Mouse (Mus musculus): Measurements from ENCODE around the gene Nmnat1. TPM values are rescaled to one million over a fixed set of nuclear protein-coding genes. Genes with fewer than 3 reads are reported as not detected.

The Nmnat1 gene
- polyA plus RNA-seq, 1 experiment from 2014 or later = 5.9 TPM

DNA sequence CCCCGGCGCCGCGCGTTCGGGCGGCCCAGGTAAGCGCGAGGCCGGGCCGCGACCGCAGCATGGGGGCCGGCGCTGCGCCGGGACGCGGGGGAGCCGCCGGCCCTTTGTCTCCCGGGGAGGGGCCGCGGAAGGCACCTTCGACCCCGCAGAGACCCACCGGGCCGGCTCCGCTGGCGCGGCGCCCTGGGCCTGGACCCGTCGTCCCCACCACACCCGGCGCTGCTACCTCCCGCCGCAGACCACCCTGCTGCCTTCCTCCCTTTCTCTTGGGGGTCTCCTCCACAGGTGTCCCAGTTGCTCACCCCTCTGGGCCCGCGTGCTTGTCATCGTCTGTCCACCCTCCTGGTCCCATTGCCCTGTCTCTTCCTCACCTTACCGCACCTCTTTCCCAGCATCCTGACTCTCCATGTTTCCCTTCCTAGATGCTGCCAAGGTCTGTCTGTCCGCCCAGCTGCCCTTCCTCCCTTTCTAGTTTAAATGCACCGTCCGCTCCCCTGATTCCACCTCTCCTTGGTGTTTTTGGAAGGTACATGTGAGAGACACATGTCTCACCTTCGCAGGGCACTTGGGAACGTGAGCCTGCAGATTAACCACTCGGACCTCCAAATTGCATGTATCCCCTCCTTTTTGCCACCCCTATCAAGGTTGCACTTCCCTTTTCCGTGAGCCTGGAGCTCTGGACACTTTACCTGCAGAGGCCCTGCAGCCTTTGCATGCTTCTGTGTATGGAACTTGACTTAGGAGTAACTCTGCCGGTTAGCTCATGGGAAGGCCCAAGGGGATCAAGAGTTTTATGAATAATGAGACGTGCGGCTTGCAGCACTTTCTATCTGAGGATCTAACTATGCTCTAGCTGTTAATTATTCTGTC is 33.6 kb upstream of the Nmnat1 start:
- Histone ChIP-seq H3K4me3 (ENCODE audit: low read depth, low read length) (peak overlapping the region; percentile 88), H3K27ac (ENCODE audit: low read length) (peak overlapping the region; percentile 56), H3K9me3 (replicated peaks; ENCODE audit: control insufficient read depth, low read length, poor library complexity, severe bottlenecking) (no peaks in the 10 kb centered on the region), H3K9ac (ENCODE audit: low read depth, low read length) (peak overlapping the region; percentile 92), H3K4me1 (ENCODE audit: control insufficient read depth, insufficient read depth, low read length) (peaks cover 15% of the 10 kb centered on the region), H3K27me3 (ENCODE audit: control insufficient read depth, insufficient read depth, low read depth, low read length) (no peaks in the 10 kb centered on the region), H3K4me2 (ENCODE audit: low read length) (peak overlapping the region; percentile 94), H3K36me3 (ENCODE audit: control insufficient read depth, insufficient read depth, low read length) (no peaks in the 10 kb centered on the region)
- ATAC-seq = no peak
- WGBS = 1% methylated on average over 38 of the region's 52 CpGs

DNA sequence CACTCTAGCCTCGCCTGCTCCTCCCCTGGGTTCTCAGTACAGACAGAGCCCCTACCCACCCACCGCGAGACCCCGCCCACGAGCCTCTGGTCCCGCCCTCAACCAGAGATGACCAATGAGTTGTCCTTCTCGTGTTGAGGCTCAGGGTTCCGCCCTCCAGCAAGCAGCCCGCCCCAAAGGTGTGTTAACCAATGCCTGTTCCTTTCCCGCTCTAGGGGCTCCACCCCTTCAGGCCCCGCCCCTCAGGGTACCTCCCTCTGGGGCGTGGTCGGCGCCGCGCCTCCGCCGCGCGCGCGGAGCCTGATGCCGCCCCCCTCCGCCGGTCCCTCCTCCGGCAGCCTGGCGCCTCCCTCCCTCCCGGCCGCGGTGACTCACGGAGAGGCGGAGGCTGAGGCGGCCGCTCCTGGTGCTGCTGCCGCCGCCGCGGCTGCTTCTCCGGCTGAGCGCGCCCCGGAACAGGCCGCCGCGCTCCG is 32.9 kb upstream of the Nmnat1 start, which contains the start of gene Ctnnbip1:
Gene Ctnnbip1 (plus strand): TSS at position 369 of the 473 bp plus-strand sequence.
- peak within 1 kb of the TSS; percentile 88 for H3K4me3 ChIP-seq (ENCODE audit: low read depth, low read length)
- peak within 1 kb of the TSS; percentile 92 for H3K9ac ChIP-seq (ENCODE audit: low read depth, low read length)
- no peaks in the 10 kb centered on the region for H3K9me3 ChIP-seq (replicated peaks; ENCODE audit: control insufficient read depth, low read length, poor library complexity, severe bottlenecking)
- peaks cover 15% of the 10 kb centered on the region for H3K4me1 ChIP-seq (ENCODE audit: control insufficient read depth, insufficient read depth, low read length)
- H3K36me3 ChIP-seq (ENCODE audit: control insufficient read depth, insufficient read depth, low read length) = no peaks in the 10 kb centered on the region
- H3K27me3 ChIP-seq (ENCODE audit: control insufficient read depth, insufficient read depth, low read depth, low read length) = no peaks in the 10 kb centered on the region
- under 1% methylated on average over 39 of the region's 46 CpGs for WGBS
- peak within 1 kb of the TSS; percentile 56 for H3K27ac ChIP-seq (ENCODE audit: low read length)
- H3K4me2 ChIP-seq (ENCODE audit: low read length) = peak within 1 kb of the TSS; percentile 94
- peak; percentile 98 for ATAC-seq

DNA sequence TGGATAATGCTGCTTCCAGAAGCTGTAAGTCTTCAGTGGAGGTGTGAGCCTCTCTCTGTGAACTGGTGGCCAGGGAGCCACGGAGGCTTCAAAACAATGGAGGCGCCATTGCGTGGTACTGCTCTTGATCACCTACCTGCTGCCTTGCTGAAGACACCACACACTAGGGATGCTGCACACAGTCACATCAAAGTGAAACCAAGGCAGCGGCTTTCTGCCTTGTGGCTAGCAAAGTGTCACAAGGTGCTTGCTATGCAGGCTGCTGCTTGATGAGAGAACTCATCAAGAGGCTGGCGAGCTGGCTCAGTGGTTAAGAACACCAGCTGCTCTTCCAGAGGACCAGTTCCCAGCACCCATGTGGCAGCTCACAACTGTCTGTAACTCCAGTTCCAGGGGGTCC is 30.7 kb upstream of the Nmnat1 start:
- Histone ChIP-seq H3K4me1 (ENCODE audit: control insufficient read depth, insufficient read depth, low read length) (peaks cover 17% of the 10 kb centered on the region), H3K9me3 (replicated peaks; ENCODE audit: control insufficient read depth, low read length, poor library complexity, severe bottlenecking) (no peaks in the 10 kb centered on the region), H3K4me3 (ENCODE audit: low read depth, low read length) (no peak overlapping the region), H3K27me3 (ENCODE audit: control insufficient read depth, insufficient read depth, low read depth, low read length) (no peaks in the 10 kb centered on the region), H3K27ac (ENCODE audit: low read length) (no peak overlapping the region), H3K4me2 (ENCODE audit: low read length) (no peak overlapping the region), H3K9ac (ENCODE audit: low read depth, low read length) (no peak overlapping the region), H3K36me3 (ENCODE audit: control insufficient read depth, insufficient read depth, low read length) (no peaks in the 10 kb centered on the region)
- WGBS = 84% methylated on average over 5 of the region's 5 CpGs
- no peak for ATAC-seq

DNA sequence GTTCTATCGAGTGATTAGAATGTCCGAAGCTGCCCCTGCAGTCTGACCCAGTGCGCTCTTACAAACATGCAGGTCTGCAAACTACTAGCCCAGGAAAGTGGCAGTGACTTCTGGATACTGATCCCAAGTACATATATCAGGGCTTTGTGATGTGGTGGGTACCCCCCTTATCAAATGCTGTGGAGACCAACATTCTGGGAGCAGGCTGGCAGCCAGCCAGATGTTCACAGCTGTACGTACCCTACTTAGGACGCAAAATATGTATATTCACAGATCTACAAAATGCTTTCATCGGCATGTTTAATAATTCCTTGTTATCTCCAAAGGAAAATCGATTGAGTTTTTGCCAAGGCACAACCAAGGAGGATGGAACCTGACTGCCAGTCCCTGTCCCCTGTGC is 27.1 kb upstream of the Nmnat1 start:
- no peak for ATAC-seq
- Histone ChIP-seq H3K4me3 (ENCODE audit: low read depth, low read length) (no peak overlapping the region), H3K4me2 (ENCODE audit: low read length) (no peak overlapping the region), H3K9ac (ENCODE audit: low read depth, low read length) (0 out of 2 replicates have a peak overlapping the region, but pooled peaks have one; percentile 14), H3K4me1 (ENCODE audit: control insufficient read depth, insufficient read depth, low read length) (peaks cover 3% of the 10 kb centered on the region; the same call in 1 of the 2 replicates), H3K36me3 (ENCODE audit: control insufficient read depth, insufficient read depth, low read length) (no peaks in the 10 kb centered on the region), H3K27ac (ENCODE audit: low read length) (no peak overlapping the region), H3K27me3 (ENCODE audit: control insufficient read depth, insufficient read depth, low read depth, low read length) (no peaks in the 10 kb centered on the region), H3K9me3 (replicated peaks; ENCODE audit: control insufficient read depth, low read length, poor library complexity, severe bottlenecking) (no peaks in the 10 kb centered on the region)
- 78% methylated on average over 7 of the region's 7 CpGs for WGBS

DNA sequence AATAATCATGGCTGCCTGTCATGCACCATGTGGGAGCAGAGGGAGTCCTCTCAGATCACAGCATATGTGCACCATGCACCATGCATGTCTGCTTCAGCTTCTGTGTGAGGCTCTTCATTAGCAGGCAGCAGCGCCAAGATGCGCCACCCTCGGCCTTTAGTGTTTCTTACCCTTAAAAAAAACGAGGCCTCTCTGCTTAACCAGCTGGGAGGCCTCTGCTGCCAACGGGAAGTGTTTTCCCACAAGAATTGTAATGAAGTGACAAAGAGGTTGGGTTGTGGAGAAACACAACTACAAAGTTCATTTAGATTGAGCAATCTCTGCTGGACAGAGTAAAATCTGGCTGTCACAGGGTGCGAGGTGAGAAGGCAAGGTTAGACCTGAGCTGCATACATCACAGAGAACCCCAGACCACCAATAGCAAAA is 26.2 kb upstream of the Nmnat1 start:
- Histone ChIP-seq H3K9me3 (replicated peaks; ENCODE audit: control insufficient read depth, low read length, poor library complexity, severe bottlenecking) (no peaks in the 10 kb centered on the region), H3K9ac (ENCODE audit: low read depth, low read length) (no peak overlapping the region), H3K4me1 (ENCODE audit: control insufficient read depth, insufficient read depth, low read length) (peaks cover 3% of the 10 kb centered on the region; the same call in 1 of the 2 replicates), H3K27ac (ENCODE audit: low read length) (no peak overlapping the region), H3K4me3 (ENCODE audit: low read depth, low read length) (no peak overlapping the region), H3K4me2 (ENCODE audit: low read length) (no peak overlapping the region), H3K36me3 (ENCODE audit: control insufficient read depth, insufficient read depth, low read length) (no peaks in the 10 kb centered on the region), H3K27me3 (ENCODE audit: control insufficient read depth, insufficient read depth, low read depth, low read length) (no peaks in the 10 kb centered on the region)
- ATAC-seq = no peak
- 38% methylated on average over 6 of the region's 6 CpGs for WGBS

DNA sequence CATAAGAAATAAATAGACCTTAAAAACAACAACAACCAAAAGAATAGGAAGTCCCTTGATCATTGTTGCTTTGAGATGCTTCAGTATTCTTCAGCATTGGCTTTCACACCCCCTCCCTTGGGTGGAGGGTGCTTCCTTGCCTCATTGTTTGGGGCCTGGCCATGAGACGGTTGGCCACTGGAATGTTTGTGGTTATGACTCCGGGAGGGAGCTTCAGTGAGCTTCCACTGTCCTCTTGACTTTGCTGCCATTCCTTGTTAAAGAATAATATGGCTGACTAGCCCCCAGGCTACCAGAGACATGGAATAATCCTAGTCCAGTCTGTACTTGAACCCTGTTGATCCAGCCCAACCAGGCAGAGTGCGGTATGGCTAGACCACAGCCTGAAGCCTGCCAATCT is 21.9 kb upstream of the Nmnat1 start:
- Histone ChIP-seq H3K36me3 (ENCODE audit: control insufficient read depth, insufficient read depth, low read length) (peaks cover 5% of the 10 kb centered on the region; the same call in 1 of the 2 replicates), H3K27me3 (ENCODE audit: control insufficient read depth, insufficient read depth, low read depth, low read length) (no peaks in the 10 kb centered on the region), H3K9me3 (replicated peaks; ENCODE audit: control insufficient read depth, low read length, poor library complexity, severe bottlenecking) (no peaks in the 10 kb centered on the region), H3K4me1 (ENCODE audit: control insufficient read depth, insufficient read depth, low read length) (peaks cover 3% of the 10 kb centered on the region; the same call in 1 of the 2 replicates), H3K4me2 (ENCODE audit: low read length) (no peak overlapping the region), H3K9ac (ENCODE audit: low read depth, low read length) (no peak overlapping the region), H3K27ac (ENCODE audit: low read length) (no peak overlapping the region), H3K4me3 (ENCODE audit: low read depth, low read length) (no peak overlapping the region)
- no peak for ATAC-seq
- 83% methylated on average over 3 of the region's 3 CpGs for WGBS

DNA sequence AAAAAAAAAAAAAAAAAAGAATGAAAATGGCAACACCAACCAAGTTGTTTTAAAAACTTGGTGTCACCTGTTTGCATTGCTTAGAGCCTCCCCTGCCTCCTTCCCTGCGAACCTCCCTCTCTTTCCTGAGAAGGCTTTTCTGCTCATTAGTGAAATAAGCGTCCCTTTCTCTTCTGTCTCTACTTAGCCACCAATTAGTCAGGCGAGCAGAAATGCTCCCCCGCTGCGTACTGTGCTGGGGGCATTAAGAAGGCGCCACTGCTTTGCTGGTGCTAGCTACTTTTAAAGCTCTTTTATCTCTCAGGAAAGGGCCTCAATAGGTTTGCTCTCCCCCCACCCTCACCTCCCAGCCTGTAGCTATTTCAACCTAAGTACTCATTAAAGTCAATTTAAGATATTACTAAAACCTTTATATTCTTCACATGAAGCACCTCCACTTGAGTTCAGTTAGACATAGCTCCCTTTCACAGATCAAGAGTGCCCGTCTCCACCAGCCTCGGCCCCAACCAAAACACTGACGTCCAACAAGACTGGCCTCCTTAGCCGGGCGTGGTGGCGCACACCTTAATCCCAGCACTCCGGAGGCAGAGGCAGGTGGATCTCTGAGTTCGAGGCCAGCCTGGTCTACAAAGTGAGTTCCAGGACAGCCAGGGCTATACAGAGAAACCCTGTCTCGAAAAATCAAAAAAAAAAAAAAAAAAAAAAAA is 20.4 kb upstream of the Nmnat1 start:
- Histone ChIP-seq H3K4me3 (ENCODE audit: low read depth, low read length) (no peak overlapping the region), H3K9ac (ENCODE audit: low read depth, low read length) (no peak overlapping the region), H3K36me3 (ENCODE audit: control insufficient read depth, insufficient read depth, low read length) (peaks cover 5% of the 10 kb centered on the region; the same call in 1 of the 2 replicates), H3K27me3 (ENCODE audit: control insufficient read depth, insufficient read depth, low read depth, low read length) (no peaks in the 10 kb centered on the region), H3K4me1 (ENCODE audit: control insufficient read depth, insufficient read depth, low read length) (no peaks in the 10 kb centered on the region), H3K27ac (ENCODE audit: low read length) (no peak overlapping the region), H3K4me2 (ENCODE audit: low read length) (no peak overlapping the region), H3K9me3 (replicated peaks; ENCODE audit: control insufficient read depth, low read length, poor library complexity, severe bottlenecking) (no peaks in the 10 kb centered on the region)
- ATAC-seq = no peak
- WGBS = 47% methylated on average over 14 of the region's 15 CpGs

DNA sequence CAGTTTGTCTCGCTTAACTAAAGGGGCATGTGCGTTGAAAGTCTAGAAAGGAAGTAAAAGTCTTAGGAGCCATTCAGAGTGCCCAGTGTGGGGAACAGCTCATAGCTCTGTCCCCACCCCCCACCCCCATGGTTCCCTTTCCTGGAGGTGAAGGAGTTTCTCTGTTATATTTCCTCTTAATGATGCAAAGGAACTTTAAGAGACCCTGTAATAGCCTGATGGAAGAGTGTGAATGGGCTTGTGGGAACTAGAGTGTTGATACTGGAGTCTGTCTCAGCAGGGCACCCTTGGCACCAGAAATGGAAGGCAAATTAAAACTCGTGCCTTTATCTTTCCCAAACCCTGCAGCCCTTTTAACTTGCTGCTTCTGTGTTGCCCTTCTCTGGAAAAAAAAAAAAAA is 19.9 kb upstream of the Nmnat1 start:
- no peaks in the 10 kb centered on the region for H3K4me1 ChIP-seq (ENCODE audit: control insufficient read depth, insufficient read depth, low read length)
- H3K4me3 ChIP-seq (ENCODE audit: low read depth, low read length) = no peak overlapping the region
- H3K36me3 ChIP-seq (ENCODE audit: control insufficient read depth, insufficient read depth, low read length) = peaks cover 5% of the 10 kb centered on the region; the same call in 1 of the 2 replicates
- WGBS = 29% methylated on average over 3 of the region's 3 CpGs
- no peak overlapping the region for H3K9ac ChIP-seq (ENCODE audit: low read depth, low read length)
- no peaks in the 10 kb centered on the region for H3K27me3 ChIP-seq (ENCODE audit: control insufficient read depth, insufficient read depth, low read depth, low read length)
- no peak overlapping the region for H3K4me2 ChIP-seq (ENCODE audit: low read length)
- no peak for ATAC-seq
- peak overlapping the region; percentile 38; the same call in 1 of the 2 replicates for H3K27ac ChIP-seq (ENCODE audit: low read length)
- no peaks in the 10 kb centered on the region for H3K9me3 ChIP-seq (replicated peaks; ENCODE audit: control insufficient read depth, low read length, poor library complexity, severe bottlenecking)
